Mouse (Mus musculus) WW6 (cell line): ENCODE measurements at regions not wholly inside any gene's neighbourhood (a gene's known extent, or its start where the extent isn't known, plus 50 kb on each side); places are given as distances from the start of the nearest gene placed in this dataset.

Experiments
- DNase-seq: peaks from one replicate; pipeline ENCODE4 v3.0.0-alpha.2; 2013; ENCODE audit warnings: low read depth, low spot score

DNA sequence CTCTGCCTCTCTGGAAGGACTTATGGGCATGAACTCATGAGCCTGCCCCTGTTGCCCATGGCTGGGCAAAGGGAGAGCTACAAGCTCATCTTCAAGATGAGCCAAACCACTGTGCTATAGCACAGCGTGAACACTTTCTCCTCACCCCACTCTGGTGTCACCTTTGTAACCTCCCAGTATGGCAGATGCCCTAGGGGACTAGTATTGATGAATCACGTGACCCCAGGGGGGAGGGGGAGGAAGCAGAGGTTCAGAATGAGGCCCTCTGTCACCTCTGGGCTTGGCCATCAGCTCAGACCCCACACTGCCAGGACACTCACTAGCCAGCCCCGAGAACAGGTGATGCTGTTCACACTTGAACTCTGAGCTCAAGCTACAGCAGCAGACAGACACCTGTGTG, 421.9 kb downstream of the Ptpru start:
- no peak for DNase-seq

DNA sequence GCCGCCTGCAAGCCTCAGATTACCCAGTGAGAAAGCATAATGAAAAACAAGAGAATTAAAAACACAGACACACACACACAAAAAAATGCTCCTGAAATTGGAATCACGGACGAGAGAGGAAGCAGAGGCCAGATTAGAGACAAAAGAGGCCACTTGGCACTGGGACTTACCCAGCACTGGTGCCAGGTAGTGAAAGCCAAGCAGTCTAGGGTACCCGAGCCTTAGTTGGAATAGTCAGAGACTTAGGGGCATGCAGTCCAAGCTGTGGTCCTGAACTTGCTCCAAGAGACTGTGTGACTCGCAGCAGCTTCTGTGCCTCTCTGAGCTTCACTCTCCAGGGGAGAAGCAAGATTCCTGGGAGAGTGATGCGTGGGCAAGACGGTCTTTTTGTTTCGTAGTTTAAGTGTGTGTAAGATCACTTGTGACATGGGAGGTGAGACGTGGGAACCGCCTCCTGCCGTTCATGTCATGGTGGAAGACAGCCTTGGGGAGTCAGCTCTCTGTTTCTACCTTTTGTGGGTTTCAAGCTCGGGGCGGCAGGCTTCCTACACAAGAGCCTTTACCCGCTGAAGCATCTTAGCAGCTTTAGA, 420.8 kb downstream of the Ptpru start:
- no peak for DNase-seq

DNA sequence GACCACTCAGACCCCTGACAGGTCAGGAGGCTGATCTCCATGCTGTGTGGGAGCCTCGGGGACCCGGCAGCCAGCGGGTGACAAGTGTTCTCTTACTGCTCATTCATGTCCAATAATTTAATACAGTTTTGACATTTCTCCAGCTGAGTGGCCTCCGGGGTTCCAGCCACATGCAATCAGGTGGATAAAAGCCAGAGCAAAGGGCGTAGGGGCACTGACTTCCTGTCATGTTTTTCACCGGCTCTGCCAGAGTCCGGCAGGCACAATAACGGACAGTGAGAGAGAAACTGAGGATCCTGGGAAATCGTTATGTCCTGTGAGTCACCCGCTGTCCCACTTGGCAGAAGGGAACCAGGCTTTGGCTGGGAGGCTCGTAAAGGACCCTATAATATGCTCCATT, 412.8 kb downstream of the Ptpru start:
- no peak for DNase-seq

DNA sequence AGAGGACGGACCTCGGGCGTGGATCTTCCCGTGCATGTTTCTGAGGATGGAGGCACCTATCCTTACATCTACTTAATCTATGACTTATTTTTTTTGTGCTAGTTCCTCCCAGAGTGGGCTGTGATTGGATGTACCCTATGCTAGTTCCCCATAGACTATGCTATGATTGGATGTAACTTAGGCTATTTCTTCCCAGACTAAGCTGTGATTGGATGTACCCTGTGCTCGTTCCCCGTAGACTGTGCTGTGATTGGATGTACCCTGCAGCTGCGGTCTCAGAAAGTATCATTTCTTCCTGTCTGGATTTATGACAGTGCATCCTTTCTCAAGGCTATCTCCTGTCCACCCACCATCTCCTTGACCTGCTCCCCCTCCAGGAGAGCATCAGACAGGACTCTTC, 410.2 kb downstream of the Ptpru start:
- DNase-seq, result no peak

DNA sequence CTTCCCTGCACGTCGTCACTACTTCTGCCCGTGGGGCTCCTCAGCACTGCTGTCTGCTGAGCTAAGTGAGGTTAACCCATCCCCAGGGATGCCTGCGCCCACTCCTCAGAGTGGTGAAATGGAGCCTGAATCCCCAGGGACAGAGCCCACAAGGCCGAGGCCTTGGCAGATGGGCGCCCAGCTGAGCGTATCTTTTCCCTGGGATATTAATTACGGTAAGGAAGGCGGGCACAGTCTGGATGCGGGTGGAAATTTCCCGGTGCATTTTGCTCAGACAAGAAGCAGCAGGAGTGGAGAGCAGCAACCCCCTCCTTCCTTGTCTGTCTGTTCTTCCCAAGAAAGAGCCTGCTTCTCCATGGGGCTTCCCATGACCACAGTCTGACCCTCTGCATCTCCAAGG, 408.7 kb downstream of the Ptpru start:
- DNase-seq, result no peak

DNA sequence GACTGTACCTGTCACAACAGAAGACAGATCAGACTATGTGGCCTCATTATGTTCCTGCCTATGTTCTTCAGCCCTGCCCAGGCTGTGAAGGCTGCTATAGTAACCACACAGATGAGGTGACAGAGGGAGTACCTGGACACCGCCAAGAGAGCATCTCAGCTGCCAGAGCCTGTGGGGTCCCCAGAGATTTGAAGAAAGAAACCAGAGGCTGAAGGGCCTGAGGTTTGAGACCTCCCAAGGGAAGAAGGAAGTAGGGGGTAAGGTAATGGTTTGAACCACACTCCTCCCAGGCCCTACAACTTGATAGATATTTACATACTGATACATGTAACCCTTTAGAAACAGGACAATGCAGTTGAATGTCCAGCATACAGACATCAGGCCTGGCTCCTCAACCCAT, 407.7 kb downstream of the Ptpru start:
- no peak for DNase-seq

DNA sequence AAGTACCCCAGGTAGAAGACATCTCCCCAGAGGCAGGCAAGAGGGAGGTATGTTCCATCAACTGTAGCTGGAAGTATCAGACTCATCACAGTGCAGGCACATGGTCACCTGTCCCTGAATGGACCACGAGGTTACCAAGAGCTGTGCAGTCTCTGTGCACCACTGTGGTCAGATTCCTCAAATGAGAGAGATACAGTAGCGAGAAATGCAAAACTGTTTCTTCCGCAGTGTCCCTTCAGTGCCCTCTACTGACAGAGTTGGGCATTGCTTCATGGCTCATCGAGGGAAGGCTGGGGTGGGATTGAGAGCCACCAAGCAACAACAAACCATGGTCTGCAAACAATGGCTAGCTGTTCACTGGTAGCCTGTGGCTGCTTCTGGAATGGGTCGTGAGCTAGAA, 406.9 kb downstream of the Ptpru start:
- peak; percentile 16 for DNase-seq

DNA sequence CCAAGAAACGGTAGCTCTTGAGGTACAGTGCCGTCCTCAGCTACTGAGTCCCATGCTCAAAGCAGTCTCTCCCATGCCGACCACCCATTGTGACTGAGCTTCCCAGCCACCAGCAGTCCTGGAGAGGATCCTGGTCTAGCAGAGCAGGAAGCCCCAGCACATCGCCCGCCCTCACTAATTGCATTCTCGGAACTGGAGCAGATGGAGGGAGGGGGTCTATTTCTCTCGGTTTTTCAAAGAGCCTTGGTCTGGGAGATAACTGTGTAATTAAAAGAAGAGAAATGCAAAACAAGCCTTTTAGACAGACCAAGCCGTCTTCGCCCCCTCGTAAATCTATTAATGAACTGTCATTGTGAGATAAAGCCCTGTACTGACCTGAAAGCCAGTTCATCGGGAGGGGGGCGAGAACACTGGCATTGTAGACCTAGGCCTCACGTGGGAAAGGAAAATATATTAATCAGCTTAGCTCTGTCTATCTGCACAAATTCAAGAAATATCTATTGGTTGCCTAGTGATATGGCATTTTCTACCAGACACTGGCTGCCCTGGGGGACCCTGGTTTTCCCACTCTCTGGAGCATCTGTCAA, 405.4 kb downstream of the Ptpru start:
- DNase-seq, result no peak

DNA sequence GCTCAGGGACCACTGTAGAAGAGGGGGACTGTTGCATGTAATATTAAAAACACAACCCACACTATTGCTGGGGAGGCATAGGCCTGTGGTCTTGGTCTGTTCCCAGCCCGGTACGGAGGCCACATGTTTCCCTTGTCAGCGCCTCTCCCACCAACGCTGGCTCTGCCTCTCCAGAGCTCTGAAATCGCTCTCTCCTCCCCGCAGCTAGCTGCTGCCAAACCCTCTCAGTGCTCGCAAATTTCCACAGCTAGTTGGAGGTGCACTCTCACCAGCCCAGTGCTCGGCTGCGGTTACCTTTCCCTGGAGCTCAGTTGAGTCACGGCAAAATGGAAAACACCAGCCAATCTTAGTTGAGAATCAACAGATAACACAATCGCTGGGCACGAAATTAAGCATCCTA, 402.9 kb downstream of the Ptpru start:
- DNase-seq, result no peak

DNA sequence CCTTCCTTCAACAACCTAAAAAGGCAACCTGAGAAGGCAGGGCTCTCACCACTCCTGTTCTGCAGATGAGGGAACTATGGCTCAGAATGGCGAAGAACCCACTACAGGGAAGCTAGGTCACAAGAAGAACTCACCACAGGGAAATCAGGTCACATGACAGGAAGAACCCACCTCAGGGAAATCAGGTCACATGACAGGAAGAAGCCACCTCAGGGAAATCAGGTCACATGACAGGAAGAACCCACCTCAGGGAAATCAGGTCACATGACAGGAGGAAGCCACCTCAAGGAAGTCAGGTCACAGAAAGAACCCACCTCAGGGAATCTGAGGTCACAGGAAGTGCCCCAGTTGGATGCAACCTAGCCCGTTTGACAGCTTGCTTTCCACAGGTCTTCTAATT, 399.7 kb downstream of the Ptpru start:
- DNase-seq, result no peak

DNA sequence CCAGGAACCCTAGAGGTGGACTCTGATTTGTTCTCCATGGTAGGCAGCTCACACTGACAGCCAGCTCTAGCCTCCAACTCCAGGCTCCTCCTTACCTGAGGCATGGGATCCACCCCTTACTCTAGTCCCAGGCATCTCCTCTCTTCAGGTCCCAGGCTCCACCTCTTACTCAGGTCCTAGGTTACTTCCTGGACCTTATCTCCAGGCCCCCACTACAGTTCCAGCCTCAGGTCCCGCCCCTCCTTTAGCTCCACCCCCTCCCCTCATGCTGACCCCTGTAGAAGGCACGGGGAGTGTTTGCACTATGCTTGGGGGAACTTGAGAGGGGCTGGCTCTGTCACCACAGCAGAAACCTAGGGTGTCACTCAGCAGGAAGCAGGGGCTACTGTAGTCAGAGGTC, 399.2 kb downstream of the Ptpru start:
- no peak for DNase-seq

DNA sequence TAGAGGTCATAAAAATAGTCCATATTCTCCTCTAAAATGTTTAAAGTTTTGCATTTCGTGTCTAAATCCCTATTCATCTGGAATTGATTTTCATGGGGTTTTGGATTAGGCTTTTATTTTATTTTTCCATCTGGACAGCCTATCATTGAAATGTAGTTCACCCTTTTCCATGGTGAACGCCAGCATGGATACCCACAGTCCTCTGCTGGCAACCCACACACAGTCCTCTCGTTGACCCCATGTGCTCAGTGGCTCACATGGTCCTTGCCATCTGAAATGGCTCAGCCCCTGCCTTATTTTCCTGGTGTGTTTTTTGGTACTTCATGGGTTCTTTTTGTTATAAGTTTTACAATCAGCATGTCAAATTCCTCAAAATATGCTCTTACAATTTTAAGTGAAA, 397.2 kb downstream of the Ptpru start:
- no peak for DNase-seq

DNA sequence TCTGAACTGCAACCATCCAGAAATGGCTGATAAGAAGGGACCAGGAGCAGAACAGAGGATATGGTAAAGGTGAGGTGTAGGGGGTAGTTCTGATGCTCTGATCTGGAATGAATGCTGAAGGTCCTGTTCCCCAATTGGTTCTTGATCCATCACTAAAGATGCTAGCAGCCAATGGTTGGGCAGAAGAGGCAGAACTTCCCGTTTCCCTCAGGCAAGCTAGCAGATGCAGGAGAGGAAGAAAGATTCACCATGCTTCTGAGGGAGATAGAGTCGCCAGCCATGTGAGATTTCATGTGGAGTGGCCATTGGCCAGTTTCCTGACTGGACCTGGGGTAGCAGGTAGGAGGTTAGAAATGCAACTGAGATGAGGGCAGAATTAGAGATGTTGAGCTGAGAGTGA, 394.6 kb downstream of the Ptpru start:
- DNase-seq, result no peak

DNA sequence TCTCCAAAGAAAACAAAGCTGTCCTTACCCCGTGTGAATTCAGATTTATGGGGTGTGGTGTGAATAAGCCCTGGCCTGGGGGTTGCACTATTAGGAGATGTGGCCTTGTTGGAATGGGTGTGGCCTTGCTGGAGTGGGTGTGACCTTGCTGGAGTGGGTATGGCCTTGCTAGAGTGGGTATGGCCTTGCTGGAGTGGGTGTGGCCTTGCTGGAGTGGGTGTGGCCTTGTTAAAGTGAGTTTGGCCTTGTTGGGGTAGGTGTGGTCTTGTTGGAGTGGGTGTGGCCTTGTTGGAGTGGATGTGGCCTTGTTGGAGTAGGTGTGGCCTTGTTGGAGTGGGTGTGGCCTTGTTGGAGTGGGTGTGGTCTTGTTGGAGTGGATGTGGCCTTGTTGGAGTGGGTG, 387.8 kb downstream of the Ptpru start:
- peak; percentile 20 for DNase-seq

DNA sequence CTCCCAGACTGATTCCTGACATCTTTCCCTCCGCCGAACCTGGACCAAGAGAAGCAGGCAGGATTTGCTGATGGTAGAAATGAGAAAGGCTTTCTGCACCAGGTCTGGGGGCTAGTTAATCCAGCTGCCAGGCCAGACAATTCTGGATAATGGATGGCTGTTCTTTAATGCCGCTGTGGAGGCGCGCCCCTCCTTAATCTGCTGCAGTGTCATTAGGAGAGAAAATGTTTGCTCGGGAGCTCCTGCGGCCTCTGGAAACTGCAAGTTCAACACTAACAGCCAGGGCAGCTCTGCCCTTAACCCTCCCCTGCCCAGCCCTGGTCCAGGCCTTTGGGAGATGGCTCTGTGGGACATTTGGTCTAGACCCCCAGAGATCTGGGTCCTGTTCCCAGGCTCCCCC, 380.5 kb downstream of the Ptpru start:
- no peak for DNase-seq

DNA sequence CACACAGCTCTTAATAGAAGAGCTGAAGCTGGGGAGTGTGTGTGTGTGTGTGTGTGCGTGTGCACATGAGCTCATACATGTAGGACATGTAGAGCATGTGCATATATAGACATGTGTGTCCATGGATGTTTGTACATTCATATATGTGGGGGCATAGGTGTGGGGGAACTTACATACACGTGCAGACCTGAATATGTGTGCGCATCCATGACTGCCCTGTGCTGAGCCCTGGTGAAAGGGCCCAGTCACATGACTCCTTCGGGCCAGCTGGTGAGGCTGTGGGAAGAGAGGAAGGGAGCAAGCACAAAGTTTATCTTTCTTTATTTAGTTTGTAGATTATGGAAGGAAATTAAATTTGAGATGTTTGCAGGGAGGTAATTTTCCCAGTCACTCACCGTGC, 378.3 kb downstream of the Ptpru start:
- DNase-seq, result no peak

DNA sequence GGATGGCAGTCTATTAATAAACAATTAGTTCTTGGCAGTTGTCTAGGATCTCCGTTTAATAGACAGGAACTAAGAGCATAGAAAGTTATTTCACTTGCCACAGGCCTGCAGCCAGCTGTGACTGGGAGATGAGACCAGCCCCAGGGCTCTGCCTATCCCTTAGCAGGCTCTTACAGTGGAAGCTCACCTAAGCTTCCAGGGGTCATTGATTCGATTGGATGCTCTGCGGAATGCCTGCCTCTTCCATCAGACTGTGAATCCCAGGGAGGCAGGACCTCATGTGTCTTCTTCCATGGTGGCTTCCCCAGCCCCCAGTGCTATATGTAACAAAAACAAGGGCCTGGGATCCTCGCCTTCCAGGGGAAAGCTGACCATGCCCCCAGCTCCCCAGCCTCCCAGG, 376.8 kb downstream of the Ptpru start:
- DNase-seq, result no peak

DNA sequence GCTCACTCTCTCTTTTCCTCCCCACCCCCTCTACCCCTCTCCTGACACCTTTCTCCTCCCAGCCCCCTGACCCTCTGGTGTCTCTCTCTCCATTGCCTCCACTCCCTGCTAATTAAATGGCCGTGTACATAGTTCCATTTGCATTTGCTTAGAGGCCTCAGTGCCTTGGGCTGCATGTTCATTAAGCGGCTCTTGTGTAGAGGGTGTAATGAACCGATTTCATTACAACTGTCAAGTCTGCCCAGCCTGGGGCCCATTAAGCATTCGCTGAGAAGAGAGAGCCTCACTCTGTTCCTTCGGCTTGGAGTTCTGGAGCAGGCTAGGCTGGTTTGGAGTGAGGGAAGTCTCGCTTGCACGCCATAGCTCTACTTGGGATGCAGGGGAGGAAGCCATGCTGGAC, 376.4 kb downstream of the Ptpru start:
- DNase-seq, result no peak

DNA sequence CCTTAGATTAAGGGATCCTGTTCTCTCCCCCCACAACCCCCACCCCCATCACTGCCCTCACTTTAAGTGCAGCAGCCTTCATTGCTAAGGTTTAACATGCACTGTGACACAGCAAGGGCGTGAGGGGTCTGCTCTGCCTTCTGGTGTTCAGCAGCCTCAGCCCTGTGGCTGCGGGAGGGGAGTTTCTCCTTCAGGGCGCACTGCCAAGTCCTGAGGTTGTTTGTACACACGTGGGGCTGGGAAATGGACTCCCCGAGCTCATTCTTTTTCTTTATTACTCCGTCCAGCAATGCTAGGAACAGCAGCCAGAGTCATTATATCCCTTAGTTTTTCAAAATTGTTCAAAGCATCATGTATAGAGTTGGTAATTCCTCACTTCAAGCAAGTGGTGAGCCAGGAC, 363.1 kb downstream of the Ptpru start:
- no peak for DNase-seq

DNA sequence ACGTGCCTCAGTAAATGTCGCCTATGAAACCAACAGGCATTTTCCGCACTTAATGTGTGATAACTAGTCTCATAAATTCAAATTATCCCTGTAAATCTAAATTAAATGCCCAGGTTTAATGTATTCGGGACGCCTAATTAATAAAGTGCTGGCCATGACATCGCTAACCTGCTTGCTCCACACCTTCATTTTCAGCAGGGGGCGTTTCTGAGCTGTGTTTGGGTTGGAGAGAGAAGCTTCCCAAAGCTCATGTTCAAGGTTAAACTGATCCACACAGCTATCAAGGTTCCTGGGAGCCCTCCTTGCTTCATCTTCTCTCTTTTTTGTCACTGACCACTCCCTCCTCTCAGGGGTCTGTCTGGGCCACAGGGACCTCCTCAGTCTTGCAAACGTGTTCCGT, 359.2 kb downstream of the Ptpru start:
- no peak for DNase-seq

DNA sequence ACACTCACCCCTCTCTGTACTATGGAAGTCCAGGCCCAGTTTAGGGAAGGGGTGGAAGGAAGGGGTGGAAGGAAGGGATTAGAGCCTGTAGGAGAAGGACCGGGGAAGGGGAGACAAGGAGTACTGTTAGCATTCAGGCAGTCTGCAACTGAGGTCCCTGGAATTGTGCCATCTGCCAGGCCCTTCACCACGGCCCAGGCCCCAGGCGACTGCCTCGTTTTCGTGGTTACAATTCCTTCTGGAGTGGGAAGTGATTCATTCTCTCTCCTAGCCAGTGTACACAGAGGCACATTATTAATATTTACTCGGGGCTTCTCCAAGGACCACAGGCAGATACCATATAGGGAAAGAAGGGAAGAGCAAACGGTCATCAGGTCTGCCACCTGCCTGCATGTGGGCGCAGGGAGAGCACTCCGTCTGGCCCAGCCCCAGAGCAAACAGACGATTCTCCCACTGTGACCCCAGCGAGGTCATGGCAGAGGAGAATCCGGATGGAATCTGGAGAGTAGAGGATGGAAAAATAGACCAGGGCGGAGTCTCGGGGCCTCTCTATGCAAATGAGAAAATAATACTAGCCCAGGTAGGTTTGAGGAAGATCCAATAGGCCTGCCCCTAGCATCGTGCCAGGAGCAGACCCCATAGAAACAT, 354.0 kb downstream of the Ptpru start:
- DNase-seq, result no peak

DNA sequence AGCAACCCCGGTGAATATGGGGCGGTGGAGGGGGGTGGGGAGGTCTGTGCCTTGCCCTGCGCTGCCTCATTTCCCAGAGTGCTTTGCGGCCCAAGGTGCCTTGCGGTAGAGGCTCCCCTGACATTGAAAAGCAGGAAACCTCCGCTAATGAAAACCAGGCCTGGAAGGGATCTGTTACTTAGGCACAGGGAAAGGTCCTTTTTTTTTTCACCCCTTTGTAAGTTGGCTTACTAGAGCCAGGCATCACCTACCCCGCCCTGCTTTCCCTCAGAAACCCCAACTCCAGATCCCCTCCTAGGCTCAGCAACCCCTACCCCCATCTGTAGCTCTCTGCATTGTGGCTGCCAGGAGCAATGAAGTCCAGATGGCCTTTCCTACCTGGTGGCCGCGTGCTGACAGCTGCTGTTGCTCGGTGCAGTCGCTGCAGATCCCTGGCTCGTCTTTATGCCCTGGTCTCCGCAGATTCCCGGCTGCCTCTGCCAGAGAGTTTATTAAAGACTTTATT, 353.4 kb downstream of the Ptpru start:
- no peak for DNase-seq

DNA sequence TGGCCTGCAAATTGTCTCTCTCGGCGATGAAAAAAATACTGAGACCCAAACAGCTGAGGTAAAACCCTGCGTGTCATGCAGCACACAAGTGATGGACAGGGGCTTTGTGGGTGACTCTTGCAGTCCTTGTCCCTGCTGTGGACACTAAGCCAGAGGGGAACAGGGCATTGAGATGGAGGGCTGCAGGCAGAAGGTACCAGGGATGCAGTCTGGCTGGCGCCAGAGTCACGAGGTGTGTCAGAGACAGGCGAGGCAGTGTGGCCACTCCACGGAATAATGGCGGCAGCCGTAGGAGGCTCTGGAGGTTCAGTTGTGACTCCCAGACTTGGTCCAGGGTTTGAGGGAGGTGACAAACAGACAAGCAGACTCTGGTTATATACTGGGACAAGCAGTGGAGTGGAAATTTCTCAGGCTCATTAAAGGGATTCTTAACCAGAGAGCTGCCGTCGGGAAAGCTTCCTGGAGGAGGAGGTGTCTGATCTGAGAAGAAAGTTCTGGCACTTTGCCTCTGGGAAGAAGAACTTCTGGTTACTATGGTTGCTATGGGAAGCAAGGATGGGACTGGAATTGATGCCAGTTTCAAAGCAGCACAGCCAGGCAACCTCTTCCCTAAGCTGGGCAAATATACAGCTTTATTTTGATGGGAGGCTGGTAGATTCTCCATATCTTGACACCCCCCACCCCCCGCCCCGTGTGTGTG, 352.8 kb downstream of the Ptpru start:
- no peak for DNase-seq
